Mouse (Mus musculus) layer of hippocampus, adult 18-20 months (tissue): ENCODE results near the gene Hmga1b. TPM values are rescaled to one million over a fixed set of nuclear protein-coding genes. Genes with fewer than 3 reads are reported as not detected.
"Not testable (repeated sequence)": the region's sequence is repeated elsewhere in the genome, so short reads cannot be mapped to it uniquely, and the experiment has no call there.

Experiments used
- DNase-seq, 2 experiments: peaks; one replicate each; pipeline ENCODE4 v3.0.0; 2022; ENCODE audit warnings: low spot score in 2 of 2
- total RNA-seq, 2 experiments: library from RNA; stranded (reverse); gene quantifications; 2 replicates each; pipeline ENCODE4 v1.2.3; 2021

Hmga1b gene
- total RNA-seq, 2 experiments from 2014 or later: 20.9 to 24.0 TPM

- no peak for DNase-seq
Observed at GRCm38 (mm10) chr11:120731858-120732680, 30.5 kb upstream of the Hmga1b start, which contains the start of gene Cbr2. Gene Cbr2, minus strand, starts transcription at chr11:120732114.

- no peak for DNase-seq
Observed at GRCm38 (mm10) chr11:120733521-120733920, 29.1 kb upstream of the Hmga1b start.

- DNase-seq: no peak
Observed at GRCm38 (mm10) chr11:120736424-120736823, 26.2 kb upstream of the Hmga1b start.

GRCm38 (mm10) chr11:120740981-120741380 is 21.6 kb upstream of the Hmga1b start:
- DNase-seq: no peak

GRCm38 (mm10) chr11:120744121-120744701 is 18.4 kb upstream of the Hmga1b start:
- DNase-seq: no peak

GRCm38 (mm10) chr11:120747974-120748373 is 14.6 kb upstream of the Hmga1b start:
- no peak for DNase-seq

GRCm38 (mm10) chr11:120749430-120749829 is 13.2 kb upstream of the Hmga1b start:
- DNase-seq: no peak

GRCm38 (mm10) chr11:120751606-120752005 is 11.0 kb upstream of the Hmga1b start:
- no peak for DNase-seq

- DNase-seq: no peak
Observed at GRCm38 (mm10) chr11:120760236-120760635, 2.4 kb upstream of the Hmga1b start.

- DNase-seq: no peak
Observed at GRCm38 (mm10) chr11:120761811-120762671, 553 bp upstream of the Hmga1b start.

- DNase-seq: not testable (repeated sequence)
Observed at GRCm38 (mm10) chr11:120763121-120763999, 766 bp downstream of the Hmga1b start.

- DNase-seq: not testable (repeated sequence)
Observed at GRCm38 (mm10) chr11:120767023-120767422, 4.4 kb downstream of the Hmga1b start.

GRCm38 (mm10) chr11:120768206-120768605 is 5.6 kb downstream of the Hmga1b start:
- DNase-seq: no peak

GRCm38 (mm10) chr11:120772749-120773148 is 10.2 kb downstream of the Hmga1b start:
- DNase-seq: no peak

GRCm38 (mm10) chr11:120773463-120774190 is 11.0 kb downstream of the Hmga1b start:
- no peak for DNase-seq

- peak; percentile 88 to 97 for DNase-seq
Observed at GRCm38 (mm10) chr11:120775774-120776469, 13.3 kb downstream of the Hmga1b start.

- no peak for DNase-seq
Observed at GRCm38 (mm10) chr11:120777123-120777522, 14.5 kb downstream of the Hmga1b start.

- DNase-seq: no peak
Observed at GRCm38 (mm10) chr11:120779876-120780275, 17.3 kb downstream of the Hmga1b start.

- not testable (repeated sequence) for DNase-seq
Observed at GRCm38 (mm10) chr11:120781361-120781760, 18.8 kb downstream of the Hmga1b start.
